Mouse (Mus musculus) testis, adult 2 months (tissue): ENCODE measurements around the gene Cdc123.

ENCODE experiments used
- CTCF ChIP-seq: fragments of 200-500 bp; IDR thresholded peaks from 2 replicates; pipeline ENCODE4 v1.5.1; 2012; ENCODE audit warnings: low read depth, mild to moderate bottlenecking, inconsistent platforms, low read length, moderate library complexity; ENCODE audit not compliant: control insufficient read depth, insufficient read depth, insufficient replicate concordance
- POLR2A ChIP-seq: fragments of 200-500 bp; IDR thresholded peaks from 2 replicates; pipeline ENCODE4 v1.6.1; 2012; ENCODE audit warnings: low read depth, mild to moderate bottlenecking, inconsistent platforms, low read length, moderate library complexity; ENCODE audit not compliant: control insufficient read depth

DNA sequence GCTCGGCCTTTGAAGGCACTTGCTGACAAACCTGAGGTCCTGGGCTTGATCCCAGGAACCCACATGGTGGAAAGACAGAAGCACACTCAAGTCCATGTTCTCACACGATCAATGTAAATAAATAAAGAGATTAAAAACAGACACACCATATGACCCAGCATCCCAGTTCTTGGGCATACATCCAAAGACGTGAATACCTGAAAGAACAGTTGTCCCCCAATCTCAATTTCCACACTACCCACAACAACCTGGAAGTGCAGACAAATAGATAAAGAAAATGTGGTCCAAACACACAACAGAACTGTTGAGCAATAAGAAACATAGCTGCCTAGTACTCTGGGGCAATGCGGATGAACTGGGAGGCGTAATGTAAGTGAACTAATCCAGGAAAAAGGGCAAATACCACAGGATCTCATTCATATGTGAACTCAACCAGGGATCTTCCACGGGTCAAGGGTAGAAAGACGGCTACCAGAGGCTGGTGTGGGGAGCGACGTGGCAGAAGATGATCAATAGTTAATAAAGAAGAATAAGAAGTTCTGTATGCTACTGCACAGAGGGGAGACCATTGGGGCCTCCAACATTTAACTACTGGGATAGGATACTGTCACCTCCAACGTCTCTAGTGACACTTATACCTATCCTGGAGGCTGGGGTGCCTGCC is 42.9 kb downstream of the Cdc123 start:
- TF ChIP-seq CTCF: no peak
- no peak for TF ChIP-seq POLR2A
